Mouse (Mus musculus): Measurements from ENCODE around the gene Gm8765.
"Not testable (repeated sequence)": the region's sequence is repeated elsewhere in the genome, so short reads cannot be mapped to it uniquely, and the experiment has no call there.

The Gm8765 gene

GRCm38 (mm10) chr13:50698012-50698411, at the start of gene Gm8765:
Gm8765 (plus strand) TSS chr13:50698312.
- DNase-seq, result not testable (repeated sequence)

- not testable (repeated sequence) for DNase-seq
Observed at GRCm38 (mm10) chr13:50648771-50649170, 49.3 kb upstream of the Gm8765 start.

GRCm38 (mm10) chr13:50750282-50750681, 52.2 kb downstream of the Gm8765 start:
- not testable (repeated sequence) for DNase-seq

GRCm38 (mm10) chr13:50751732-50752131, 53.6 kb downstream of the Gm8765 start:
- no peak for DNase-seq

GRCm38 (mm10) chr13:50752961-50753360, 54.8 kb downstream of the Gm8765 start:
- not testable (repeated sequence) for DNase-seq

All from cerebellum, postnatal 14 days (tissue).